Mouse (Mus musculus): Measurements from ENCODE around the gene Cacna1c. TPM values are rescaled to one million over a fixed set of nuclear protein-coding genes. Genes with fewer than 3 reads are reported as not detected.
"Not testable (repeated sequence)": the region's sequence is repeated elsewhere in the genome, so short reads cannot be mapped to it uniquely, and the experiment has no call there.

The Cacna1c gene
- polyA plus RNA-seq, 1 experiment = 29.3 TPM

- DNase-seq (ENCODE audit: extremely low spot score in 1 of 2, low spot score in 1 of 2) = not testable (repeated sequence)
Measured at GRCm38 (mm10) chr6:118578741-118579140, 617.5 kb downstream of the Cacna1c start.

GRCm38 (mm10) chr6:118574351-118574750, 621.9 kb downstream of the Cacna1c start:
- no peak for DNase-seq (ENCODE audit: extremely low spot score in 1 of 2, low spot score in 1 of 2)

GRCm38 (mm10) chr6:118567816-118568215, 628.4 kb downstream of the Cacna1c start:
- no peak for DNase-seq (ENCODE audit: extremely low spot score in 1 of 2, low spot score in 1 of 2)

- peak; percentile 67 to 93 for DNase-seq (ENCODE audit: extremely low spot score in 1 of 2, low spot score in 1 of 2)
Measured at GRCm38 (mm10) chr6:118561745-118562609, 634.2 kb downstream of the Cacna1c start, which contains the start of gene Ankrd26. Gene Ankrd26, minus strand, starts transcription at chr6:118562226.

GRCm38 (mm10) chr6:118561225-118561624, 635.0 kb downstream of the Cacna1c start:
- DNase-seq (ENCODE audit: extremely low spot score in 1 of 2, low spot score in 1 of 2) = no peak

GRCm38 (mm10) chr6:118538627-118539026, 657.6 kb downstream of the Cacna1c start:
- no peak for DNase-seq (ENCODE audit: extremely low spot score in 1 of 2, low spot score in 1 of 2)

Other genes starting within 250 kb of the Cacna1c start
- gene Dcp1b, start 21.2 kb downstream of the Cacna1c start, polyA plus RNA-seq (2012; rRNA removed) = 29.9 and 31.7 TPM in 2 replicates
- gene Cacna2d4, start 40.1 kb upstream of the Cacna1c start, polyA plus RNA-seq (2012; rRNA removed) = 3.3 and 4.1 TPM in 2 replicates
- 55.9 and 56.7 TPM in 2 replicates for gene Lrtm2, start 134.3 kb upstream of the Cacna1c start, polyA plus RNA-seq (2012; rRNA removed)
- gene Adipor2, start 221.3 kb upstream of the Cacna1c start, polyA plus RNA-seq (2012; rRNA removed) = 32.5 and 36.8 TPM in 2 replicates